Mouse (Mus musculus): ENCODE measurements at regions not wholly inside any gene's neighbourhood (a gene's known extent, or its start where the extent isn't known, plus 50 kb on each side); places are given as distances from the start of the nearest gene placed in this dataset.

- H3K9me3 ChIP-seq (replicated peaks; ENCODE audit: control insufficient read depth, low read length) = no peaks in the 10 kb centered on the region
- WGBS = 71% methylated on average over 6 of the region's 6 CpGs
These were observed 220.2 kb downstream of the Car2 start for GRCm38 (mm10) chr3:15106281-15106680.

GRCm38 (mm10) chr3:15107301-15107700, 221.2 kb downstream of the Car2 start:
- ATAC-seq (replicated peaks; ENCODE audit: insufficient number of reproducible peaks, low FRiP score, low TSS enrichment, low read depth) (no peak), DNase-seq (ENCODE audit: low spot score) (no peak)
- Histone ChIP-seq H3K4me3 (ENCODE audit: low read depth, low read length) (no peak overlapping the region), H3K4me2 (ENCODE audit: low read depth, low read length) (no peak overlapping the region), H3K27ac (replicated peaks; ENCODE audit: low read depth, low read length) (no peak overlapping the region), H3K9me3 (replicated peaks; ENCODE audit: control insufficient read depth, low read length) (no peaks in the 10 kb centered on the region), H3K4me1 (ENCODE audit: control insufficient read depth, insufficient read depth, low read length) (no peaks in the 10 kb centered on the region), H3K27me3 (ENCODE audit: control insufficient read depth, insufficient read depth, low read length) (no peaks in the 10 kb centered on the region), H3K36me3 (replicated peaks; ENCODE audit: control insufficient read depth, insufficient read depth, low read depth, low read length) (no peaks in the 10 kb centered on the region), H3K9ac (replicated peaks; ENCODE audit: low read length) (no peak overlapping the region)
- WGBS = 92% methylated on average over 5 of the region's 5 CpGs

More at GRCm38 (mm10) chr3:15106281-15106680, 220.2 kb downstream of the Car2 start:
- Histone ChIP-seq H3K4me3 (ENCODE audit: low read depth, low read length) (no peak overlapping the region), H3K4me2 (ENCODE audit: low read depth, low read length) (no peak overlapping the region), H3K4me1 (ENCODE audit: control insufficient read depth, insufficient read depth, low read length) (no peaks in the 10 kb centered on the region), H3K27me3 (ENCODE audit: control insufficient read depth, insufficient read depth, low read length) (no peaks in the 10 kb centered on the region), H3K36me3 (replicated peaks; ENCODE audit: control insufficient read depth, insufficient read depth, low read depth, low read length) (no peaks in the 10 kb centered on the region), H3K9ac (replicated peaks; ENCODE audit: low read length) (no peak overlapping the region), H3K27ac (replicated peaks; ENCODE audit: low read depth, low read length) (no peak overlapping the region)
- ATAC-seq (replicated peaks; ENCODE audit: insufficient number of reproducible peaks, low FRiP score, low TSS enrichment, low read depth) (no peak), DNase-seq (ENCODE audit: low spot score) (no peak)

GRCm38 (mm10) chr3:15108239-15108934, 222.3 kb downstream of the Car2 start:
- H3K9me3 ChIP-seq (replicated peaks; ENCODE audit: control insufficient read depth, low read length) = no peaks in the 10 kb centered on the region
- no peak for DNase-seq (ENCODE audit: low spot score)
- H3K4me2 ChIP-seq (ENCODE audit: low read depth, low read length) = no peak overlapping the region
- 94% methylated on average over 9 of the region's 9 CpGs for WGBS
- no peak for ATAC-seq (replicated peaks; ENCODE audit: insufficient number of reproducible peaks, low FRiP score, low TSS enrichment, low read depth)
- no peaks in the 10 kb centered on the region for H3K27me3 ChIP-seq (ENCODE audit: control insufficient read depth, insufficient read depth, low read length)
- no peak overlapping the region for H3K27ac ChIP-seq (replicated peaks; ENCODE audit: low read depth, low read length)
- H3K9ac ChIP-seq (replicated peaks; ENCODE audit: low read length) = no peak overlapping the region
- no peaks in the 10 kb centered on the region for H3K36me3 ChIP-seq (replicated peaks; ENCODE audit: control insufficient read depth, insufficient read depth, low read depth, low read length)
- H3K4me1 ChIP-seq (ENCODE audit: control insufficient read depth, insufficient read depth, low read length) = no peaks in the 10 kb centered on the region
- H3K4me3 ChIP-seq (ENCODE audit: low read depth, low read length) = no peak overlapping the region

GRCm38 (mm10) chr3:15110037-15110748, 221.9 kb downstream of the Gm9733 start:
- DNase-seq (ENCODE audit: low spot score) (no peak), ATAC-seq (replicated peaks; ENCODE audit: insufficient number of reproducible peaks, low FRiP score, low TSS enrichment, low read depth) (no peak)
- Histone ChIP-seq H3K27me3 (ENCODE audit: control insufficient read depth, insufficient read depth, low read length) (no peaks in the 10 kb centered on the region), H3K4me1 (ENCODE audit: control insufficient read depth, insufficient read depth, low read length) (no peaks in the 10 kb centered on the region), H3K9ac (replicated peaks; ENCODE audit: low read length) (no peak overlapping the region), H3K27ac (replicated peaks; ENCODE audit: low read depth, low read length) (no peak overlapping the region), H3K36me3 (replicated peaks; ENCODE audit: control insufficient read depth, insufficient read depth, low read depth, low read length) (no peaks in the 10 kb centered on the region), H3K4me2 (ENCODE audit: low read depth, low read length) (no peak overlapping the region), H3K4me3 (ENCODE audit: low read depth, low read length) (no peak overlapping the region), H3K9me3 (replicated peaks; ENCODE audit: control insufficient read depth, low read length) (no peaks in the 10 kb centered on the region)
- WGBS = 76% methylated on average over 4 of the region's 4 CpGs

- DNase-seq (ENCODE audit: low spot score) = no peak
- Histone ChIP-seq H3K27me3 (ENCODE audit: control insufficient read depth, insufficient read depth, low read length) (no peaks in the 10 kb centered on the region), H3K4me2 (ENCODE audit: low read depth, low read length) (no peak overlapping the region), H3K9ac (replicated peaks; ENCODE audit: low read length) (no peak overlapping the region), H3K4me1 (ENCODE audit: control insufficient read depth, insufficient read depth, low read length) (no peaks in the 10 kb centered on the region), H3K4me3 (ENCODE audit: low read depth, low read length) (no peak overlapping the region), H3K36me3 (replicated peaks; ENCODE audit: control insufficient read depth, insufficient read depth, low read depth, low read length) (no peaks in the 10 kb centered on the region), H3K27ac (replicated peaks; ENCODE audit: low read depth, low read length) (no peak overlapping the region), H3K9me3 (replicated peaks; ENCODE audit: control insufficient read depth, low read length) (no peaks in the 10 kb centered on the region)
- 50% methylated on average over 2 of the region's 2 CpGs for WGBS
- no peak for ATAC-seq (replicated peaks; ENCODE audit: insufficient number of reproducible peaks, low FRiP score, low TSS enrichment, low read depth)
These were observed 219.8 kb downstream of the Gm9733 start for GRCm38 (mm10) chr3:15112177-15112838.

- Histone ChIP-seq H3K9ac (replicated peaks; ENCODE audit: low read length) (no peak overlapping the region), H3K27ac (replicated peaks; ENCODE audit: low read depth, low read length) (no peak overlapping the region), H3K4me2 (ENCODE audit: low read depth, low read length) (no peak overlapping the region), H3K4me1 (ENCODE audit: control insufficient read depth, insufficient read depth, low read length) (no peaks in the 10 kb centered on the region), H3K27me3 (ENCODE audit: control insufficient read depth, insufficient read depth, low read length) (no peaks in the 10 kb centered on the region), H3K9me3 (replicated peaks; ENCODE audit: control insufficient read depth, low read length) (no peaks in the 10 kb centered on the region), H3K36me3 (replicated peaks; ENCODE audit: control insufficient read depth, insufficient read depth, low read depth, low read length) (no peaks in the 10 kb centered on the region), H3K4me3 (ENCODE audit: low read depth, low read length) (no peak overlapping the region)
- ATAC-seq (replicated peaks; ENCODE audit: insufficient number of reproducible peaks, low FRiP score, low TSS enrichment, low read depth) (no peak), DNase-seq (ENCODE audit: low spot score) (no peak)
- 29% methylated on average over 3 of the region's 3 CpGs for WGBS
These were observed 213.3 kb downstream of the Gm9733 start for GRCm38 (mm10) chr3:15118634-15119356.

GRCm38 (mm10) chr3:15126736-15127135, 205.4 kb downstream of the Gm9733 start:
- Histone ChIP-seq H3K4me2 (ENCODE audit: low read depth, low read length) (no peak overlapping the region), H3K27me3 (ENCODE audit: control insufficient read depth, insufficient read depth, low read length) (no peaks in the 10 kb centered on the region), H3K9ac (replicated peaks; ENCODE audit: low read length) (no peak overlapping the region), H3K4me1 (ENCODE audit: control insufficient read depth, insufficient read depth, low read length) (no peaks in the 10 kb centered on the region), H3K27ac (replicated peaks; ENCODE audit: low read depth, low read length) (no peak overlapping the region), H3K4me3 (ENCODE audit: low read depth, low read length) (no peak overlapping the region), H3K9me3 (replicated peaks; ENCODE audit: control insufficient read depth, low read length) (no peaks in the 10 kb centered on the region), H3K36me3 (replicated peaks; ENCODE audit: control insufficient read depth, insufficient read depth, low read depth, low read length) (no peaks in the 10 kb centered on the region)
- no peak for DNase-seq (ENCODE audit: low spot score)
- WGBS = 66% methylated on average over 4 of the region's 4 CpGs
- no peak for ATAC-seq (replicated peaks; ENCODE audit: insufficient number of reproducible peaks, low FRiP score, low TSS enrichment, low read depth)
